Mouse (Mus musculus): ENCODE measurements around the gene Atp6v0d1. TPM values are rescaled to one million over a fixed set of nuclear protein-coding genes. Genes with fewer than 3 reads are reported as not detected.

Gene Atp6v0d1
- polyA plus RNA-seq, 1 experiment from 2014 or later = 115 TPM

DNA sequence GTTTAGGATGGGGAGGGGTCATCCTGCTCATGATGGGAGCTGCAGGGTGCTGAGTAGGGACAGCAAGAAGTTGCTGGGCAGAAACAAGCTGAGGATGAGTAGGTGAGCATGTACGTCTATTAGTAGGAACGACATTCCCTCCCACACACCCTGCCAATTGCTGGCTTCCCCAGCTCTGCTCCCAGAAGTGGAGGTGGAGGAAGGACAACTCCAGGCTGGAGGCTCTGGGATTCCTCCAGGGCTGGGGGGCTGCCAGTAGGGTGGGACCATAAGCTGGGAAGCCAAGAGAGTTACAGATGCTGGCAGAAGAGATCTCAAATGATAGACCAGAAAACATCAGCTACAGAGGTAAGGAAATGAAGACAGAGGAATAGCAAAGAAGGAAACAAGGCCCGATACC lies 29.3 kb downstream of the Atp6v0d1 start:
- Histone ChIP-seq H3K4me1 (ENCODE audit: control insufficient read depth, insufficient read depth, low read length) (peaks cover 13% of the 10 kb centered on the region), H3K4me3 (ENCODE audit: low read length) (no peak overlapping the region), H3K9me3 (ENCODE audit: control insufficient read depth, low read length) (no peaks in the 10 kb centered on the region), H3K27me3 (replicated peaks; ENCODE audit: control insufficient read depth, insufficient read depth, low read length) (no peaks in the 10 kb centered on the region), H3K4me2 (ENCODE audit: low read depth, low read length) (no peak overlapping the region), H3K36me3 (ENCODE audit: control insufficient read depth, insufficient read depth, low read length) (peaks cover 3% of the 10 kb centered on the region; the same call in 1 of the 2 replicates), H3K27ac (ENCODE audit: low read length) (no peak overlapping the region), H3K9ac (ENCODE audit: low read depth, low read length) (no peak overlapping the region)
- 87% methylated on average over 3 of the region's 3 CpGs for whole genome bisulfite sequencing
- no peak for ATAC-seq

DNA sequence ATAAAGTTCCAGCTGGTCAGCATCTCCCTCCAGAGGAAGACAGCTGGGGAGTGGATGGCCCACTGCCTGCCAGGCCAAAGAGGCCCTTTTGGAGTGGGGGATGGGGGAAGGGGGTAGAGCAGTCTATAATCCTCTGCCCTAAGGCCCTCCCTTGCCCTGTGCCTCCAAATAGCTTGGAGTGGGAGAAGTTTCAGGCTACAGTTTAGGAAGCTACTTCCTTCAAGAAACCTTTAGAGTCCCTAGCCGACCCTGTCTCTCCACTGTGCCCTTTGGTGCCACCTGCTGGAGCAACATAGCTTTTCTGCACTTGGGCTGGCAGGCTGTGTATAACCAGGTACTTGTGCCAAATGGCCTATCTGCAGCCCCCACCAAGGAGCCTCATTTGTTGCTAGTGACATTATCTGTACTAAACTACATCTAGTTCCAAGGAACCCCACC lies 31.9 kb downstream of the Atp6v0d1 start:
- Histone ChIP-seq H3K9me3 (ENCODE audit: control insufficient read depth, low read length) (no peaks in the 10 kb centered on the region), H3K36me3 (ENCODE audit: control insufficient read depth, insufficient read depth, low read length) (no peaks in the 10 kb centered on the region; the same call in 1 of the 2 replicates), H3K4me2 (ENCODE audit: low read depth, low read length) (no peak overlapping the region), H3K4me1 (ENCODE audit: control insufficient read depth, insufficient read depth, low read length) (peaks cover 13% of the 10 kb centered on the region), H3K27ac (ENCODE audit: low read length) (peak overlapping the region; percentile 72), H3K9ac (ENCODE audit: low read depth, low read length) (no peak overlapping the region), H3K4me3 (ENCODE audit: low read length) (no peak overlapping the region), H3K27me3 (replicated peaks; ENCODE audit: control insufficient read depth, insufficient read depth, low read length) (no peaks in the 10 kb centered on the region)
- ATAC-seq = peak; percentile 75
- 6% methylated on average over 1 of the region's 1 CpGs for WGBS

DNA sequence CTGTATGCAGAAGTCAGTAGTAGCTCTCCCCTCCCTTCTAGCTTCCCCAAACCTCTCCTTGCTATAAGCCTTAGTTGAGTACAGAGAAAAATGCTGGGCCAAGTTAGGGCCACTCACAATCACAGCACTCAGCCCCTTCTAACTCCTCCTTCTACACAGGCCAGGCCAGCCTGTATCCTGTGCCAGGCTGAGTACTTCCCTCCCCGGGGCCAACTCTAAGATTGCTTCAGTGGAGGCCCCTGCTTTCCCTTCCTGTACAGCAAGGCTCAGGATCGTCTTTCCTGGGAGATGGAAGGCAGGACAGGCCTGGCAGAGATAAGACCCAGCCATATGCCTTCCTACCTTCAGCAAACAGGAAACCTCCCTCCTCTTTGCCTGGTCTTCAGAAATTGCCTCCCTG lies 32.4 kb downstream of the Atp6v0d1 start:
- Histone ChIP-seq H3K9ac (ENCODE audit: low read depth, low read length) (no peak overlapping the region), H3K27me3 (replicated peaks; ENCODE audit: control insufficient read depth, insufficient read depth, low read length) (no peaks in the 10 kb centered on the region), H3K27ac (ENCODE audit: low read length) (peak overlapping the region; percentile 72), H3K4me3 (ENCODE audit: low read length) (no peak overlapping the region), H3K36me3 (ENCODE audit: control insufficient read depth, insufficient read depth, low read length) (no peaks in the 10 kb centered on the region; the same call in 1 of the 2 replicates), H3K4me1 (ENCODE audit: control insufficient read depth, insufficient read depth, low read length) (peaks cover 13% of the 10 kb centered on the region), H3K4me2 (ENCODE audit: low read depth, low read length) (no peak overlapping the region), H3K9me3 (ENCODE audit: control insufficient read depth, low read length) (no peaks in the 10 kb centered on the region)
- peak; percentile 72 for ATAC-seq
- 16% methylated on average over 2 of the region's 2 CpGs for WGBS

DNA sequence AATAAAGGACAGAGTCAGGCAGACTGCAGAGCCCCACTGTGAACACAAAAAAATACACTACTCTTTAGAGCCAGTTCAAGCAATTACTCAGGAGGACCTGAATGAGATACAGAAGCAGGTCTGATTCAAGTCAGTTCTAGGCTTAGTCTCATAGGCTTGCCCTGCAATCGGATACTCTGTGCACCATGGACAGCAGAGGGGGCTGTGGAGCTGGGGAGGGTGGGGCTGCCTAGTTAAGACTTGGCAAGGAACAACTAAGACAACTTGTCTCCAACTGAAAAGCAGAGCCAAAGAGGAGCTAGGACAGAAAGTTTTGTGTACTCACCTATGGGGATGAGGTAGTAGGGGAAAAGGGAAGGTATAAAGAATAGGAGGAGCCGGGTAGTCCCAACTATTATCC lies 34.1 kb downstream of the Atp6v0d1 start:
- Histone ChIP-seq H3K27me3 (replicated peaks; ENCODE audit: control insufficient read depth, insufficient read depth, low read length) (no peaks in the 10 kb centered on the region), H3K4me3 (ENCODE audit: low read length) (no peak overlapping the region), H3K4me2 (ENCODE audit: low read depth, low read length) (no peak overlapping the region), H3K36me3 (ENCODE audit: control insufficient read depth, insufficient read depth, low read length) (no peaks in the 10 kb centered on the region), H3K4me1 (ENCODE audit: control insufficient read depth, insufficient read depth, low read length) (peaks cover 13% of the 10 kb centered on the region), H3K27ac (ENCODE audit: low read length) (no peak overlapping the region), H3K9ac (ENCODE audit: low read depth, low read length) (no peak overlapping the region), H3K9me3 (ENCODE audit: control insufficient read depth, low read length) (no peaks in the 10 kb centered on the region)
- no peak for ATAC-seq
- 72% methylated on average over 2 of the region's 2 CpGs for WGBS

DNA sequence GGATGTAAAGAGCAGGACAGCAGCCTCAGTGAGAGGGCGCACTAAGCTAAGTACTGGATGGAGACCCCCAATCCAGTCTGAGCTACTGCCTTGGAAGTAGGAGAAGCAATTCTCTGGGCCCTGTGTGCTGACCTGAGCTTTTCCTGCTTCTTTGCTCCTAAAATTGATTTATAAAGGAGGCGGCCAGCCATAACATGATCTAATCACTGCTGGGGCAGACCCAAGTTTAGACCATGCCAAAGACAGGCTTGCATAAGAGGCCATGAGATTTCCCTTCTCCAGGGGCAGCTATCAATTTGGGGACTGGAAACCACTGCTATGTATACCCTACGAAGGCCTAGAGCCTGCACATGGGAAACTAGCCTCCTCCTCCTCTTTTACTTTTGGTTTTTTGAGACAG lies 36.6 kb downstream of the Atp6v0d1 start:
- no peak overlapping the region for H3K27ac ChIP-seq (ENCODE audit: low read length)
- H3K4me2 ChIP-seq (ENCODE audit: low read depth, low read length) = no peak overlapping the region
- no peak for ATAC-seq
- no peaks in the 10 kb centered on the region for H3K27me3 ChIP-seq (replicated peaks; ENCODE audit: control insufficient read depth, insufficient read depth, low read length)
- WGBS = 86% methylated on average over 3 of the region's 3 CpGs
- peaks cover 7% of the 10 kb centered on the region for H3K36me3 ChIP-seq (ENCODE audit: control insufficient read depth, insufficient read depth, low read length)
- peaks cover 13% of the 10 kb centered on the region for H3K4me1 ChIP-seq (ENCODE audit: control insufficient read depth, insufficient read depth, low read length)
- H3K9ac ChIP-seq (ENCODE audit: low read depth, low read length) = no peak overlapping the region
- no peak overlapping the region for H3K4me3 ChIP-seq (ENCODE audit: low read length)
- no peaks in the 10 kb centered on the region for H3K9me3 ChIP-seq (ENCODE audit: control insufficient read depth, low read length)

DNA sequence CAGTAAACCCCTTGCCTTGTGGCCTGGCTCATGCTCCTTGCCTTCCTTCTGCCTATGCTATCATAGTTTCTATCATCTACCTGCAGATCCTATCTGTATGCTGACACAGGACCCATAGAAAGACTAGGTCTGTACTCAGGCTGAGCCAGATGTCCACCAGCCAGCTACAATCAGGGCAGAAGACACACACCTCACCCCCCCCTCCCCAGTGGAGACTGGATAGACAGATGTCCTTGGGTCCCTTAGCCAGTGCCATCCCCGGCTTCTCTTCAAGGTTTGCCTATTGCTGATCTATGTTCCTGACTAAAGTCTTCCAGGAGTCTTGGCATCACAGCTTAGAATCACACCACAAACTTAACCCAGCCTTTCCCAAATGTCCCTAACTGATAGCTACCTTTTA lies 37.6 kb downstream of the Atp6v0d1 start:
- Histone ChIP-seq H3K27me3 (replicated peaks; ENCODE audit: control insufficient read depth, insufficient read depth, low read length) (no peaks in the 10 kb centered on the region), H3K36me3 (ENCODE audit: control insufficient read depth, insufficient read depth, low read length) (peaks cover 7% of the 10 kb centered on the region), H3K9ac (ENCODE audit: low read depth, low read length) (no peak overlapping the region), H3K9me3 (ENCODE audit: control insufficient read depth, low read length) (no peaks in the 10 kb centered on the region), H3K4me3 (ENCODE audit: low read length) (no peak overlapping the region), H3K27ac (ENCODE audit: low read length) (no peak overlapping the region), H3K4me2 (ENCODE audit: low read depth, low read length) (no peak overlapping the region), H3K4me1 (ENCODE audit: control insufficient read depth, insufficient read depth, low read length) (peaks cover 4% of the 10 kb centered on the region; the same call in 1 of the 2 replicates)
- no peak for ATAC-seq
- 96% methylated on average over 1 of the region's 1 CpGs for WGBS

DNA sequence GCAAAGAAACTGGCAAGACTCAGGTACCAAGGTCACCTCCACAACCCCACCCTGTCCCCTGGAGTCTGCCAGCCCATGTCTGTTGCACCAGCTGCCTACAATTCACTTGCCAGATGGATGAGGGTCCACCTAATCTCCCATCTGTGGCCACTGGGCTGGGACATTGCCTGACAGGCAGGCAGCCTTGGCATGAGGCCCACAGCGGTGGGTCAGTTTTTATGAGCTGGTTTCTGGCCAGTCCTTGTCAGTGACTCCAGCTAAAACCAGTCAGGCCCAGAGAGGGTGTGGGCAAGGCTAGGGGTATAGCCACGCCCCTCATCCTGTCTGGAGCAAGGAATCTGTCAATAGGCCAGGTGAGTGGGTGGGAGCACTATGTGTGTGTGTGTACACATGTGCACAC lies 38.7 kb downstream of the Atp6v0d1 start:
- H3K9ac ChIP-seq (ENCODE audit: low read depth, low read length) = no peak overlapping the region
- peaks cover 7% of the 10 kb centered on the region for H3K36me3 ChIP-seq (ENCODE audit: control insufficient read depth, insufficient read depth, low read length)
- no peak overlapping the region for H3K4me3 ChIP-seq (ENCODE audit: low read length)
- no peaks in the 10 kb centered on the region for H3K27me3 ChIP-seq (replicated peaks; ENCODE audit: control insufficient read depth, insufficient read depth, low read length)
- no peak for ATAC-seq
- WGBS = 80% methylated on average over 2 of the region's 2 CpGs
- no peak overlapping the region for H3K27ac ChIP-seq (ENCODE audit: low read length)
- no peak overlapping the region for H3K4me2 ChIP-seq (ENCODE audit: low read depth, low read length)
- H3K9me3 ChIP-seq (ENCODE audit: control insufficient read depth, low read length) = no peaks in the 10 kb centered on the region
- H3K4me1 ChIP-seq (ENCODE audit: control insufficient read depth, insufficient read depth, low read length) = no peaks in the 10 kb centered on the region; the same call in 1 of the 2 replicates

DNA sequence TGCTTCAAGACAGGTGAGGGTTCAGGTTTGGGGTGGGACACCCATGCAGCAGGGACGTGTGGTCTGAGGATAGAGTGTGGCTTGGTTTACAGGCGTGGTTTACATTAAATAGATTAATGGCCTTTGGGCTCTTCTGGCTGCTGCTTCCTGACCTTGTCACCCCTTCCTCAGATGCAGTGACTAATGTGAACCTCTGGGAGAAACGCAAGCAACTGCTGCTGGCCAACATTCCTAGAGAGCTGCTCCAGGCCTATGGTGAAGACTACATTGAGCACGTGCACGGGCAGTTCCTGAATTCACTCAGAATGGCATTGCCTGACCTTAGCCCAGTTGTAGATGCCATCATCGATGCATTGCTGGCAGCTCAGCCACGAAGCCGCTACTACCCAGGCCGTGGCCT lies 43.0 kb downstream of the Atp6v0d1 start:
- Histone ChIP-seq H3K27me3 (replicated peaks; ENCODE audit: control insufficient read depth, insufficient read depth, low read length) (no peaks in the 10 kb centered on the region), H3K4me1 (ENCODE audit: control insufficient read depth, insufficient read depth, low read length) (peaks cover 15% of the 10 kb centered on the region), H3K4me3 (ENCODE audit: low read length) (no peak overlapping the region), H3K4me2 (ENCODE audit: low read depth, low read length) (no peak overlapping the region), H3K9ac (ENCODE audit: low read depth, low read length) (no peak overlapping the region), H3K36me3 (ENCODE audit: control insufficient read depth, insufficient read depth, low read length) (peaks cover 7% of the 10 kb centered on the region), H3K9me3 (ENCODE audit: control insufficient read depth, low read length) (no peaks in the 10 kb centered on the region), H3K27ac (ENCODE audit: low read length) (no peak overlapping the region)
- WGBS = 44% methylated on average over 9 of the region's 9 CpGs
- no peak for ATAC-seq

DNA sequence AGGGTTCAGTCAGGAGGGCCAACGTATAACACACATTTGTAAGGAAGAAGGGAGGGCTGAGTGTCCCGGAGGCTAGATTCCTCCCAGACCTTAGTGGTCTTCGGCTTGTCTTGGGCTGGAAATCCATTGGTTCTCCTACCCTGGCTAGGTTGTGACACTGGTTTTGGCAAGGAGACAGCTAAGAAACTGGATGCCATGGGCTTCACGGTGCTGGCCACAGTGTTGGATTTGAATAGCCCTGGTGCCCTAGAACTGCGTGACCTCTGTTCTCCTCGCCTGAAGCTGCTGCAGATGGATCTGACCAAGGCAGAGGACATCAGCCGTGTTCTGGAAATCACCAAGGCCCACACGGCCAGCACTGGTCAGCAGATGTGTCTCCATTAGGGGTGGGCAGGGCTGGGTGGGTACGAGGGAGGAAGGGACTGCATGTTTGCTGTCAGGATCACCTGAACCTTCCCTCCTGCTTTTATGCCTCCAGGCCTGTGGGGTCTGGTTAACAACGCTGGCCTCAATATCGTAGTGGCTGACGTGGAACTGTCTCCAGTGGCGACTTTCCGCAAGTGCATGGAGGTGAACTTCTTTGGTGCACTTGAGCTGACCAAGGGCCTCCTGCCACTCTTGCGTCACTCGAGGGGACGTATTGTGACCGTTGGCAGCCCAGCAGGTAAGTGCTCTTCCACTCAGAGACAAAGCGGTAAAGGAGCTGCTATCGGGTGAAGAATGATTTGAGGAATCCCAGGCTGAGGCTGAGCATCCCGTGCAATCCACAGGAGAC lies 43.7 kb downstream of the Atp6v0d1 start:
- Histone ChIP-seq H3K9ac (ENCODE audit: low read depth, low read length) (no peak overlapping the region), H3K36me3 (ENCODE audit: control insufficient read depth, insufficient read depth, low read length) (peaks cover 7% of the 10 kb centered on the region), H3K27me3 (replicated peaks; ENCODE audit: control insufficient read depth, insufficient read depth, low read length) (no peaks in the 10 kb centered on the region), H3K4me1 (ENCODE audit: control insufficient read depth, insufficient read depth, low read length) (peaks cover 17% of the 10 kb centered on the region), H3K4me3 (ENCODE audit: low read length) (no peak overlapping the region), H3K9me3 (ENCODE audit: control insufficient read depth, low read length) (no peaks in the 10 kb centered on the region), H3K27ac (ENCODE audit: low read length) (no peak overlapping the region), H3K4me2 (ENCODE audit: low read depth, low read length) (no peak overlapping the region)
- WGBS = 76% methylated on average over 21 of the region's 21 CpGs
- no peak for ATAC-seq

All from intestine, embryonic 16.5 days (tissue).